Mouse (Mus musculus) embryo, embryonic 10.5 days (tissue): Measurements from ENCODE around the gene Hspa4.
A peak's percentile ranks its signal among the peaks of the same experiment; 100 is the strongest.

Experiments
- DNase-seq: peaks from one replicate; pipeline ENCODE4 v3.0.0-alpha.2; 2015; ENCODE audit warnings: low spot score

Gene Hspa4

DNA sequence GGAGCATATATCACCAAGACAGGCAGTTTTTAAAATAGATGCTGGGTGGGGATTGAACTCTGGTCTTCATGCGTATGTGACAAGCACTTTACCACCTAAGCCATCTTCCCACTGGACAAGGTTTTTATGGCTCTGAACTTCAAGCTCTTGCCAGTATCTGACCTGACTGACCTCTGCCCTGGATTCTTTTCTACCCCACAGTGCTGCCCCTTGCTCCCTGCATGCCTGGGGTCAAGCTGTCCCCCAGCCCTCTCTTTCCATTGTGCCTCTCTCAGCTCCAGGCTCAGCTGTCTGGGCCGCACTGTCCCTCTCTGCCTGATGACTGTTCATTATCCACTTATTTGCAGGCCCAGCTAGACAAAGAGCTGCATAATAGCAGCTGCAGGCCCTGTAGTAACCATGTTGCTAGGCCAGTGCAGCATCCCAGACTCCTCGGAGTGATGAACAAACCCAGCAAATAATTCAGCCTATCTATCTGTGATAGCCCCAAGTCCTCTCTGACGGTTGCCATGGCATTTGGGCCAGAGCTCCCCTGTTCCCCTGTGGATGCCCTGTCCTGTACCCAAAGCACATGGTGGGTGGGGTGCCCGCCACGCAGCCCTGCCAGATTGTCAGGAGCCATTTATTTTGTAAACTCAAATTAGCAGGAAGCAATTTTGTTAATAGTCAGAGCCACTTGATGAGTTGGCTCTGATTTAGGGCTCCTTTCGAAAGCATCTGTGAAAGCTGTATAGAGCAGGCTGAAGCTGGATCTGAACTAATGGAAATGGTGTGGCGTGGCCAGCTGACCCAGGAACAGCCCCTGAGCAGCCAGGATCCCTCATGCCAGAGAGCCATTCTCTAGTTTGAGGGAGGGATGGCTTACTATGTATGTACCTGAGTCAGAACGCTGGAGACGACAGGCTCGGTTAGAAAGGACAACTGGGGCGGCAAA lies 47.8 kb downstream of the Hspa4 start:
- DNase-seq, result peak; percentile 51

DNA sequence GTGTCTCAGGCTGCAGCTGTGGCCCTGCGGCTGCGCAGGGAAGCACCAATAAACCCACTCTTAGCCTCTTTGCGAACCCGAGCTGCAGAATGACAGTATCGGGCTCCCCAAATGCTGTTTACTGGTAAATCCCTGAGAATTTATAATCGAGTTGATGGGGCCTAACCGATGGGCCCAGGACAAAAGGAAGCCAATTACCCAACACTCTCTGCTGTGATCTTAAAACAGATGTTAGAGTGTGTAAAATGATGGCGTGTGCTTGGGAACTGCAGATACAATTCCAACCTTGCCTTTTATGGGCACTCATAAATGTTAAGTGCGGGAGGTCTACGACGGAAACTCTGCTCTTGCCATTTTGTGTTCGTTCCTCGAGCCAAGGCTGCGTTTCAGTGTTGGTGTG lies 49.5 kb downstream of the Hspa4 start:
- DNase-seq, result no peak

- no peak for DNase-seq
These were observed 50.6 kb downstream of the Hspa4 start for GRCm38 (mm10) chr11:53249686-53250085.

DNA sequence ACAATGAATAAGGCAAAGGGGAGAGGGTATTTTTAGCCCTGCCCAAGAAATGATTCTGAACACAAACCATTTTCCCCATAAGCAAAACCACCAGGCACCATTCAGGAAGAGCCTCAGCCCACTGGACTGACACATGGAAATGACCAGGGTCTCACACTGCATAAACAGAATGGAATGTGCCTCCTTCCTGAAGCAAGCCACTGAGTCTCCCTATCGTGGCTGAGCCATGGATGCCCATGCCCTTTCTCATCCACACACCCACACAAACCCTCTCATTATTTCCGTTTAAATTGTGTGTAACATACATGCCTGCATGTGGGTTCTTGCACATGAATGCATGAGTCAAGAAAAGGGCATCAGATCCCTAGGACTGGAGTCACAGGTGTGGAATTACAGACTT lies 54.7 kb downstream of the Hspa4 start:
- no peak for DNase-seq

GRCm38 (mm10) chr11:53243199-53243598 lies 57.1 kb downstream of the Hspa4 start:
- DNase-seq, result peak; percentile 61

- no peak for DNase-seq
These were observed 66.7 kb downstream of the Hspa4 start for GRCm38 (mm10) chr11:53233590-53233989.

GRCm38 (mm10) chr11:53231836-53232235 lies 68.4 kb downstream of the Hspa4 start:
- DNase-seq, result no peak

- no peak for DNase-seq
These were observed 71.2 kb downstream of the Hspa4 start for GRCm38 (mm10) chr11:53229011-53229410.

DNA sequence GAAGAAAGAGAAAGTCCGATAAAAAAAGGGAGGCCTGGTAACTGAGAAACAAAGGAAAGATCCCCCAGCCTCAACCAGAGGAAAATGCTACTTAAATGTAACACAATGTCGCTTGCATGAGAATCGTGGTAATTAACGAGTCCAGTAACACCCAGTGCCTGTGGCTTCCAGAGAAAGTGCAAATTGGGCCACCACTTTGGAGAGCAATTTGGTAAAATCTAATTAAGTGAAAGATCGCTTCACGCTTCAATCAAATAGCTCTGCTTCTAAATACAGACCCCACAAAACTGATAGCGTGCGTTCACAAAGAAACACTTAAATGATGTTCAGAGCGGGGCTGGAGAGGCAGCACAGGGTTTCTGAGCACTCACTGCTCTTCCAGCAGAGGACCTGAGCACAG lies 89.4 kb downstream of the Hspa4 start:
- no peak for DNase-seq
